Mouse (Mus musculus) hindbrain, postnatal 0 days (tissue): ENCODE results near the gene Ndc1. TPM values are rescaled to one million over a fixed set of nuclear protein-coding genes. Genes with fewer than 3 reads are reported as not detected.

Experiments used
- ATAC-seq: fragments of 200-750 bp; cut with Nextera tagmentation; 2 replicates; pipeline ENCODE4 v1.8.0; 2017; ENCODE audit warnings: mild to moderate bottlenecking, moderate TSS enrichment, moderate library complexity
- DNase-seq: peaks from one replicate; pipeline ENCODE4 v3.0.0-alpha.2; 2015; ENCODE audit warnings: low spot score
- H3K27ac ChIP-seq: fragments of 300-500 bp; sonication (generic); 2 replicates; pipeline ENCODE4 v1.5.1; 2014; ENCODE audit warnings: mild to moderate bottlenecking
- H3K27me3 ChIP-seq: fragments of 300-500 bp; sonication (generic); 2 replicates; pipeline ENCODE4 v1.6.1; 2014; ENCODE audit warnings: low read length, mixed read lengths; ENCODE audit not compliant: insufficient read depth
- H3K36me3 ChIP-seq: fragments of 300-500 bp; sonication (generic); 2 replicates; pipeline ENCODE4 v1.6.1; 2014; ENCODE audit warnings: low read length, mixed read lengths; ENCODE audit not compliant: insufficient read depth
- H3K4me1 ChIP-seq: fragments of 300-500 bp; sonication (generic); 2 replicates; pipeline ENCODE4 v1.6.1; 2014; ENCODE audit warnings: antibody characterized with exemption, low read length, mixed read lengths; ENCODE audit not compliant: insufficient read depth
- H3K4me2 ChIP-seq: fragments of 300-500 bp; sonication (generic); 2 replicates; pipeline ENCODE4 v1.6.1; 2014; ENCODE audit warnings: low read depth, mild to moderate bottlenecking, low read length, moderate library complexity, mixed read lengths
- H3K4me3 ChIP-seq: fragments of 300-500 bp; sonication (generic); 2 replicates; pipeline ENCODE4 v1.5.1; 2014; ENCODE audit warnings: low read length
- H3K9ac ChIP-seq: fragments of 300-500 bp; sonication (generic); replicated peaks from 2 replicates; pipeline ENCODE4 v1.6.1; 2014; ENCODE audit warnings: mild to moderate bottlenecking, low read length, moderate library complexity, mixed read lengths
- H3K9me3 ChIP-seq: fragments of 300-500 bp; sonication (generic); 2 replicates; pipeline ENCODE4 v1.6.1; 2016; ENCODE audit warnings: low read length, mixed read lengths
- CTCF ChIP-seq: IDR thresholded peaks from 2 replicates; pipeline ENCODE4 v1.5.1; 2016; ENCODE audit warnings: antibody characterized with exemption, control low read depth, low read depth
- WGBS: fragments of 180-500 bp; shearing (Covaris S2); extraction: QIAGEN DNeasy Blood & Tissue Kit; methylation state at CpG from one replicate; pipeline ENCODE4 v1.1.7; 2014; 5-methylcytosine and 5-hydroxymethylcytosine counted together
- polyA plus RNA-seq: library from polyadenylated mRNA; unstranded; fragments of >200 nt; fragmentation: Nextera tagmentation; extraction: Ambion mirVana; gene quantifications from 2 replicates; pipeline ENCODE4 v1.2.1, GENCODE M21; 2015
- total RNA-seq: library from RNA; depleted of rRNA; stranded (reverse); fragments of >200 nt; gene quantifications from 2 replicates; pipeline ENCODE4 v1.2.3, GENCODE M21; 2014

Ndc1 gene
- total and polyA plus RNA-seq, 2 experiments from 2014 or later = 19.4 to 34.8 TPM

DNA sequence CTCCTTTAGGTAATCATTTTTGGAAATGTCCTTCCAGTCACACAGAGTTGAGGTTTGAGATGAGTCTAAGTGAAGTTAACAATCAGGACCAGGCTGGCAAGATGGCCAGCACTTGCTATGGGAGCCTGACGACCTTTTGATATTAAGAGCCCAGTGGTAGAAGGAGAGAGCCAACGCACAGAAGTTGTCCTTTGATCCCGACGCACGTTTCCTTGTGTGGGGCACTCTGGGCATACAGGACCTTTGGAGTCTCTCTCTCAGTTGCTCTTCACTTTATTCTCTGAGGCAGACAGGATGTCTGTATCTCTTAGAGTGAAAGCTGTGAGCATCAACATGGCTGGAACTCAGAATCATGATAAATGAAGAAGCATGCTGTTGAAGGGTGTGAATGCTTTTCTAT is 30.1 kb upstream of the Ndc1 start:
- Histone ChIP-seq H3K27me3 (no peaks in the 10 kb centered on the region), H3K36me3 (peaks cover 5% of the 10 kb centered on the region; the same call in 1 of the 2 replicates), H3K4me2 (no peak overlapping the region), H3K4me3 (no peak overlapping the region), H3K9ac (no peak overlapping the region), H3K27ac (no peak overlapping the region), H3K9me3 (no peaks in the 10 kb centered on the region), H3K4me1 (0 out of 2 replicates have a peak, but pooled peaks cover 3% of the 10 kb centered on the region)
- WGBS = 87% methylated on average over 5 of the region's 5 CpGs
- DNase-seq (no peak), ATAC-seq (no peak)
- no peak for TF ChIP-seq CTCF

DNA sequence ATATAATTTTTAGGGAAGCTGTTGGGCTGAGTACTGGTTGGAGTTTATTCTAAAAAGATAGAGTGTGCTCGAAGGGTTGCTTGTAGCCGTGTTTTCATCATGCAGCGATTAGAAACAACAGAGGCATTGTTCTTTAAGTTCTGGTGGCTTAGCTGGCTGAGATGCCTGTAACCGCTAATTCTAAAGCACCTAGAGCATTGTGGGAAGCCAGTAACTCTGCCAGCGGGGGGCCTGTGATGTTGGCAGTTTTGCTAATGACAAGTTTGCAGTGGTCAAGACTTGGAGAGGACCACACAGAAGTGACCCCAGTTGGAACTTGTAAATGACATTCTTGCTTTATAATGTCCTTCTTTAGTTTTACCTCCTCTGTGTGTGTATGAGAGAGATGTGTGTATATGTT is 26.2 kb upstream of the Ndc1 start:
- DNase-seq = peak; percentile 41
- Histone ChIP-seq H3K27ac (0 out of 2 replicates have a peak overlapping the region, but pooled peaks have one; percentile 41), H3K9me3 (no peaks in the 10 kb centered on the region), H3K9ac (no peak overlapping the region), H3K4me3 (no peak overlapping the region), H3K4me1 (0 out of 2 replicates have a peak, but pooled peaks cover 3% of the 10 kb centered on the region), H3K4me2 (0 out of 2 replicates have a peak overlapping the region, but pooled peaks have one; percentile 1), H3K36me3 (peaks cover 2% of the 10 kb centered on the region; the same call in 1 of the 2 replicates), H3K27me3 (no peaks in the 10 kb centered on the region)
- WGBS = 35% methylated on average over 5 of the region's 5 CpGs
- no peak for TF ChIP-seq CTCF
- ATAC-seq = no peak

DNA sequence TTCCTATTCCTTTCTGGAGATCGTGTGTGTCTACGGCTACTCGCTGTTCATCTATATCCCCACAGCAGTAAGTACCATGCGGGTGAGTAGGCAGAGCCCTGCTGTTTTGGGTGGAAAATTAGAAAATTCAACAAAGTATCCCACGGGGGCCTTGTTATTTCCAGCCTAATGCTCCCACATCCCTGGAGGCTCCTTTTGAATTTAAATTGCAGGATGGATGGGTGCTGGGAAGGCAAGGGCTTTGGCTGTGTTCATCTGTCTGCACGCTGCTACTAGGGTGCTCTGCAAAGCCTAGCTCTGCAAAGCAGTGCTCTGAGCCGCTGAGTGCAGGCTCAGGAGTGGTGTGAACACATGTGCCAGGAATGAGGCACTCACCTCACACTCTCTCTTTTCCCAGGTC is 23.0 kb upstream of the Ndc1 start:
- no peak for TF ChIP-seq CTCF
- Histone ChIP-seq H3K4me1 (0 out of 2 replicates have a peak, but pooled peaks cover 3% of the 10 kb centered on the region), H3K4me2 (no peak overlapping the region), H3K27me3 (no peaks in the 10 kb centered on the region), H3K9ac (no peak overlapping the region), H3K36me3 (no peaks in the 10 kb centered on the region), H3K9me3 (no peaks in the 10 kb centered on the region), H3K27ac (no peak overlapping the region), H3K4me3 (no peak overlapping the region)
- WGBS = 72% methylated on average over 7 of the region's 7 CpGs
- ATAC-seq (no peak), DNase-seq (peak; percentile 20)

DNA sequence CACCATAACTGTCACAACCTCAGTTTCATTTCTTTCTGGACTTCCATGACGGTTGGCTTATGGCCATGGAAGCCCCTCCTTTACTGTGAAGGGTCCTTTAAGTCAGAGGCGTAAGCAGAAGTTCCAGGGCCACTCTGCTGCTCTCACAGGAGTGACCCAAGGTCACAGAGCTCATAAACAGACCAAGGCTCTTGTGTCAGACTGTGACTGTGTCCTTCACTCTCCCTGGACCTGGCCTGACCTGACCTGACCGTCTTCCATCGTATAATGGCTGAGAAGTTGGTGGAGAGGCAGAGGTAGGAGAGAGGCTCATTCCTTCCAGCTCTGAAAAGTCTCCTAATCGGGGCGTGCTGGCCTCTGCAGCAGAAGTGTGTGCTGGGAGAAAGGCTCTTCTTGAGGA is 20.4 kb upstream of the Ndc1 start:
- H3K27ac ChIP-seq = no peak overlapping the region
- H3K4me2 ChIP-seq = no peak overlapping the region
- ATAC-seq (no peak), DNase-seq (no peak)
- no peaks in the 10 kb centered on the region for H3K9me3 ChIP-seq
- H3K4me1 ChIP-seq = no peaks in the 10 kb centered on the region
- no peak overlapping the region for H3K4me3 ChIP-seq
- no peak overlapping the region for H3K9ac ChIP-seq
- TF ChIP-seq CTCF = no peak
- H3K36me3 ChIP-seq = peaks cover 3% of the 10 kb centered on the region; the same call in 1 of the 2 replicates
- 89% methylated on average over 6 of the region's 6 CpGs for WGBS
- H3K27me3 ChIP-seq = no peaks in the 10 kb centered on the region

DNA sequence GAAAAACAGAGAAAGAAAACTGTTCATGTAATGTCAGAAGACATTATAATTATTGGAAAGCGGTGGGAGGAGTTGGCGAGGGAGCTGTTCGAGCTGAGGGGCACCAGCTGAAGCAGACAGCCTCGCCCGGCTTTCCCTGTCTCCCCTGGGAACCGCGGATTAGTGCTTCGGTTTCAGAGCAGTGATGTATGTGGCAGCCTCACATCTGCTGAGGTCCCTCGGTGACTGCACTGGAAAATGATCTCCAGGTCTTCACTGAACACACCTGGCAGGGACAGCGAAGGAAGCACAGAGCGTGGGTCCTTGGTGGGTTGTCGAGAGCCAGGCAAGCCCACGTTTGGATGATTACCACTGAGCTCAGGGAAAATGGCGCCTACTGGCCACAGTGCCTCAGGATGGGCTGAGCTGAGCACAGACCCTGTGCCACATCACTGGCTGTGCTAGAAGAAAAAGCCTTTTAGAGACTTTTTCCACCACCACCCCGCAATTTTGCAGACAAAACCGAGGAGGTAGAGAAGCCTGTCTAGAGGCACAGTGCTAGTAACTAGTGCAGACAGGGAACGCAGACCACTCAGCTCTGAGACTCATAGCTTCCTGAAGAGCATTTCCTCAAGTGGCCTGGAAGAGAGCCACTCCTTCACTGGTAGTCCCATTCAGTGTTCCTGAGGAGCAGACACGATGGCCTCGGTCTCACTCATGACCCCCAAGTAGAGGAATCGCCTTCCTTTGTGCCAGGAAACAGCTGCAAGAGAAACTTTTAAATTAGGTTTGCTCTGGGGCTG is 18.9 kb upstream of the Ndc1 start:
- WGBS = 53% methylated on average over 20 of the region's 20 CpGs
- peak; percentile 49 for DNase-seq

DNA sequence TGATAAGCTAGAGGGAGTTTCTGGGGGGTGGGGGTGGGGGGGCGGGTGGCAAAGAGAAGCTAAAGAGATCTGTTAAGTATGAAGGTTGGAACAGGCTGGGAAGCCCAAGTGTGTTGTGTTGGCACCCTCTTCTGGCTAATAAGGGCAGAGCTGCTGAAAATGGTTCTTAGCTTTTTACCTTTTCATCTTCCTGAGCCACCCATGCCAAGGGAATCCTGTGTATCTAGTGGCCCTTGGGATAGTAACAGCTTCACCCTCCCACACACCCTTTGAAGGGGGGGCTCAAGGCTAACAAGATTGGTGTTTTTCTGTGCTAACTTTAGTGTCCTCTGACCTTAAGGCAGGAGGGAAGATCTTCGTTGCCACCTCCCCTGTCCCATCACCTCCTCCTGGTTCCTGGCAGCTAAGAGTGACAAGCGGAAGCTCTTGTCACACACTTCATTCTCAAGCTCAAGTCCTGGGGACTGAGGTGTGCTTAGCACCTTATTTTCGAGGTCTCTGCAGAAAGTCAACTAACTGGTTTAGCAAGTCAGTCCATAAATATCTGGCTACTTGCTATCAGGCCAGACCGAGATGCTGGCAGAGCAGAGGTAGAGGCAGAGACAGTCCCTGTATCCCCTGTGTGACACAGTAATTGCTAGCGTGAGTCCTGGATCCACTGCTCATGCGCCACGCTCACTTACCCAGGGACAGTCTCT is 18.1 kb upstream of the Ndc1 start:
- Histone ChIP-seq H3K4me1 (no peaks in the 10 kb centered on the region), H3K4me2 (no peak overlapping the region), H3K9ac (no peak overlapping the region), H3K4me3 (no peak overlapping the region), H3K27me3 (no peaks in the 10 kb centered on the region), H3K27ac (no peak overlapping the region), H3K36me3 (peaks cover 3% of the 10 kb centered on the region; the same call in 1 of the 2 replicates), H3K9me3 (no peaks in the 10 kb centered on the region)
- WGBS = 74% methylated on average over 8 of the region's 8 CpGs
- DNase-seq = peak; percentile 83
- TF ChIP-seq CTCF = peak; percentile 79
- peak; percentile 63; the same call in 1 of the 2 replicates for ATAC-seq

More for the DNA sequence above, 18.9 kb upstream of the Ndc1 start:
- no peaks in the 10 kb centered on the region for H3K4me1 ChIP-seq
- TF ChIP-seq CTCF = no peak
- no peak overlapping the region for H3K4me2 ChIP-seq
- ATAC-seq = peak; percentile 38
- no peaks in the 10 kb centered on the region for H3K27me3 ChIP-seq
- H3K27ac ChIP-seq = no peak overlapping the region
- no peak overlapping the region for H3K9ac ChIP-seq
- peaks cover 3% of the 10 kb centered on the region; the same call in 1 of the 2 replicates for H3K36me3 ChIP-seq
- H3K9me3 ChIP-seq = no peaks in the 10 kb centered on the region
- H3K4me3 ChIP-seq = no peak overlapping the region
